Mouse (Mus musculus) CH12F3 (cell line): ENCODE measurements around the gene Etv6.

Source experiments
- in situ Hi-C: fragments of 300-500 bp; cut with MboI; formaldehyde crosslinking; loops from 2 replicates; pipeline ENCODE4 v1.14.3; 2020; ENCODE audit warnings: low sequenced_read_pairs

Etv6 gene

DNA sequence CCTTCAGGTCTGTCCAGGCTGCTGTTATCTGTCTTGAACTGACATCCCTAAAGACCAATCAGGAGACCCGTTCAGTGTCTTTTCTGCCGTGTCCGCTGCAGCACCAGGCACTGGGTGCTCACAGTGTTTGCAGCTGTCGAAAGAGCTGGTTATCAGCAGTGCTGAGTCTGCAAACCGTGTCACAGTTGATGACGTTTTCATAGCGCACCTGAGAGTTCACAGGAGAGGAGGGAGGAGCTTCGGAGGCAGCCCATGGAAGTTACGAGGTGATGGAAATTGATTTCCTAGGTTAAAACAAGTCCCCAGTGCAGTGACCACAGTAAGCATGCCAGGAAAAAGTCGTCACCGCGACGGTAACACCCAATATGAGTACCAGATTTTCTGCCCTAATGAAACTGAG lies 125.5 kb downstream of the Etv6 start:
- in situ Hi-C loops, result no loop called here

- in situ Hi-C loops, result no loop called here
Measured at GRCm38 (mm10) chr6:134163346-134163745, 127.8 kb downstream of the Etv6 start.

DNA sequence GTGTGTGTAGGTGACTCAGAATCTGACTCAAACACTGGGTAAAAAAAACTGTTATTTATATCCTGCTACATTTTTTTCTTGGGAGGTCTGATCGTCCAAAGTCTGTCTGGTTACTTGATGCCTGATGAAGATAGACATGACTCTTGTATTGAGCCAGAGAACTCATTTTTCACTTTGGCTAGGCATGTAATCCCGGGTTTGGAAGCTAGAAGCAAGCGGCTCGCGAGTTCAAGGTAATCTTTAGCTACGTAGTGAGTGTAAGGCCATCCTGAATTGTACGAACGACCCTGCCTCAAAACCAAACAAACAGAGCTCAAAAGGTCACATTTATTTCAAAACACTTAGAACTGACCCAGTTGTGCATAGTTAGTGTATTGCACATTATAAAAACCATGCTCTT lies 128.9 kb downstream of the Etv6 start:
- in situ Hi-C loops, result no loop called here

DNA sequence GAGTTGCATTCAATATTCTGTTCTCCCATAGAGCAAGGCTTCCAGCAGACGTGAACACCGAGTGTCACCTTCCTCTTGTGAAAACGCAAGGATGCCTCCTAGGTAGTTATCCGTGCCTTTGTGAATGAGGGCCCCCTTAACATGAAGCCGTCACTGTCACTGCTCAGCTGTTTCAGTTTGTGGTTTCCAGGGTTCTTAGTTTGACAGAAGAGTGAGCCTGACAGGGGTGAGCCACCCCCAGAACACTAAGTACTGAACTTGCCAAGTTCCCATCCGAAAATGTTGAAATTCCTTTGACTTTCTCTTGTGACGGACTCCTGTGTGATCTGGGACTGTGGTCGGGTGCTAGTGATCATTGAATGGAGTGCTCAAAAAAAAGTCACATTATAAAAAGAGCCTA lies 129.5 kb downstream of the Etv6 start:
- in situ Hi-C loops, result no loop called here

GRCm38 (mm10) chr6:134167963-134168362 lies 132.5 kb downstream of the Etv6 start:
- in situ Hi-C loops, result no loop called here

GRCm38 (mm10) chr6:134168799-134169198 lies 133.3 kb downstream of the Etv6 start:
- in situ Hi-C loops, result no loop called here

- in situ Hi-C loops, result no loop called here
Measured at GRCm38 (mm10) chr6:134171235-134171634, 135.7 kb downstream of the Etv6 start.

- in situ Hi-C loops, result no loop called here
Measured at GRCm38 (mm10) chr6:134171906-134172728, 136.6 kb downstream of the Etv6 start.

DNA sequence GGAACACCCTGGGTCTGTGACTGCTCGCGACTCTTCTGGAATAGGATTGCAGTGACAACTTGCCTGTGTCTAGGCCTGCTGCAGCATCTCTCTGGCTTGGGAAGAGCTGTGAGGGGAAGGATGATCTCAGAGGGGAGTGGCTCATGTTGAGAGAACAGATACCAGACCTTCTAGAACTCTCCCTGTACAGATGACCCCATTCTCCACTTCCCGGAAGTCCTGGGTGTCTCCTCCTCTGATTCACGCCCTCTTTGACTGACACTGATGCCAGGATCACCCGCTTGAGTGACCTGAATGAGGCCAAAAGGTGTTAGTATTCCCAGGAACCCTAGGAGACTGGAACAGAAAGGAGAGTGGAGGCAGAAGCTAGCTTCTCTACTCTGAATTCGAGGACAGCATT lies 137.9 kb downstream of the Etv6 start:
- in situ Hi-C loops, result no loop called here

GRCm38 (mm10) chr6:134175059-134175458 lies 139.6 kb downstream of the Etv6 start:
- in situ Hi-C loops, result no loop called here

DNA sequence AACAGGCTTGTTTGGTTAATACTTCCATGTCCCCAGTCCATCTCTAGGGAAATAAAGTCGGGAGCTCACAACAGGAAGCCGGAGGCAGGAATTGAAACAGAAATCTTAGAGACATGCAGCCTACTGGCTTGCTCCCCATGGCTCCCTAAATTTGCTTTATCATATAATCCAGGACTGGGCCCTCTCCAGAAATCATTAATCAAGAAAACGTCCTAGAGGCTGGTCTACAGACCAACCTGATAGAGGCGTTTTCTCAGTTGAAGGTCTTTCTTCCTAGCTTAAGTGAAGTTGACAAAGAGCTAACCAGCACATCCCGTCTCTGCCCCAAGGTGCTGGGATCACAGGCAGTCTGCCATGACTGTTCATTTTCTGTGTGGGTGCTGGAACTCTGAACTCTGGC lies 141.7 kb downstream of the Etv6 start:
- in situ Hi-C loops, result no loop called here

GRCm38 (mm10) chr6:134182301-134182948 lies 146.9 kb downstream of the Etv6 start:
- in situ Hi-C loops, result no loop called here

DNA sequence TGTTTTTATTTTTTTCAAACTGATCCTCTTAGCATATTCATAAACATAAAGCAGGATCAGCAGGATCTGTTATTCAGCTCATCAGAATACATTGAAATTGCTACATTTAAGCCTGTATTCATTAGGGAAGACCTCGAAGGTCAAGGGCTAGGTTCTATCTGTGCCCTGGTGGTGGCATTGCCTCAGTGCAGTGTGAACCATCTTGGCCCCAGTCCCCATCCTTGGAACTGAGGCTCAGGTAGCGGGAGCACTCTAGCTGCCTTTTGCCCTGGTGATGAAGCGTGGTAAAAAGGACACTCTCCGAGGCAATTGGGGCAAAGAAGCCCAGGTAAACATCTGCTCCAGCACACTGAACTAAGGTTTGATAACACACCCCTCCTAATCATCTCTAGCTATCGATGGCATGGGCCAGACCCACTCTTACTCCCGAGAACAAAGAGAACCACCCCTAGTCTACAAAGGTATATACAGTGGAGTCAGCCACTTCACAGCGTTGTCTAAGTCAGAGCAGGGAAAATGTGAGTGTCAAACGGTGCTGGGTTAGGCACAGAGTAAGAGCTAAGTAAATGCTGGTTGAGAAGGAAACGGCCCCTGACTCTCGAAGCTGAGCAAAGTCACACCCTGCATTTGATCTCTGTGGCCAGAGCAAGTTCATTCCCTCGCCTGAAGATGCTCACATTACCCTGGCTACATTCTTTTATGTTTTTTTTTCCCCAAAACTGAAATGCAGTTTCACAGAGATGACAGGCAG lies 148.3 kb downstream of the Etv6 start:
- in situ Hi-C loops, result no loop called here

DNA sequence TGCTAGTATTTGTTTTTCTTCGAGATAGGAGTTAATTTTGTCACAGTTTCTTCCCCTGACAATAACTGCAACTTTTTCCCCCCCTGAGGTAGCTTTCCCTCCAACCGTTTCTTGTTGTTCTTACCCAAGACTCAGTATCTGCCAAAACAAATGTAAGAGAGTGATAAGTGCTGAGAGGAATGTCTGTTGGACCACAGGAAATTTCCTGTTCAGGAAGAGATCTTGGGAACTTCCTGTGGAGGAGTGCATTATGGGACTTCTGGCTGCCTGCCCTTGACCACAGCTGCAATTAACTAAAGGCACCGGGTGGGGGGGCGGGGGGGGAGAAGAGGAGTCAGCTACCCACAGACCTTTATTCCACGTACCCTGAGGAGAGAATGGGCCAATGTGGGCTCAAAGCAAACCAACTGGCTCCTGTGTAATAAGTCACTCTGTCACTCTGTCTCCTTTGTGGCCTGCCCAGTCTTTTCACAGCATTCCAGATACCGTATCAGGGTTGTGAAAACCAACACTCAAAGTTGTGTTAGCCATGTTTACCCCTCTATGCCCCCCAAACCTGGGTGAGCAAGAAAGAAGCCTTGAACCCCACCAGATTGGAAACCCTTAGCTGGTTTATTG lies 150.9 kb downstream of the Etv6 start:
- in situ Hi-C loops, result no loop called here

DNA sequence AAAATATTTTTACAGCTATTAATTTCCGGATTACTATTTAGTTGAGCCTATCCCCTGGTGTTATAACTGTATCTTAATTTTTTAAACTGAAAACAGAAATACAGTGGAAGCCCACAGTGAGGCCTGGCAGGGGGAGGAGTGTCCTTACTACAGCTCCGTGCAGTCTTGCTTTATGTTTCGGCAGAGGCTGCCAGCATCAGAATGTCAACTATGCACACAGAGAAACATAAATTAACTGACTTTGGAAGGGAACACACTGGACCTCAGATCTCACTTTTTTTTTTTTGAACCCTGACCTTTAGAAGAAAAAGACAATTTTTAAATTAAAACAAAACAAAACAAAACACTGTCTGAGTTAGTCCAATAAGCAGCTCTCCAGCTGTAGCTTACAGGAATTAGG lies 153.2 kb downstream of the Etv6 start:
- in situ Hi-C loops, result no loop called here

DNA sequence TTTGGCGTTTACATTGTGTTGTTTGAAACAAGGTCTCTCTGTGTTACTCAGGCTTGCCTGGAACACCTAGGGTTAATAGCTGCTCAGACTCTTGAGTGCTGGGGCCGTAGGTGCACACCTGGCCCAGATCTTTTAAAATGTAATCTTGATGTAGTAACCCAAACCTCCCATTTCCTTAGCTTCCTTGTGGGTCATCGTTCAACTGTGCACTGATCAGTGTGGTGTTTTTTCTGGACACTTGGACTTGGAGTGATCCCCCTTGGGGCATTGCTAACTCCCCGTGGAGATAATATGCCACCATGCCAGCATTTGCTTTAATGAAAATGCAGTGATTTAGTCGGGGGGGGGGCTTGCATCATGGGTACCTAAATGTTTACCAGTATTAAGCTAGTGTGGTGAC lies 153.7 kb downstream of the Etv6 start:
- in situ Hi-C loops, result no loop called here

DNA sequence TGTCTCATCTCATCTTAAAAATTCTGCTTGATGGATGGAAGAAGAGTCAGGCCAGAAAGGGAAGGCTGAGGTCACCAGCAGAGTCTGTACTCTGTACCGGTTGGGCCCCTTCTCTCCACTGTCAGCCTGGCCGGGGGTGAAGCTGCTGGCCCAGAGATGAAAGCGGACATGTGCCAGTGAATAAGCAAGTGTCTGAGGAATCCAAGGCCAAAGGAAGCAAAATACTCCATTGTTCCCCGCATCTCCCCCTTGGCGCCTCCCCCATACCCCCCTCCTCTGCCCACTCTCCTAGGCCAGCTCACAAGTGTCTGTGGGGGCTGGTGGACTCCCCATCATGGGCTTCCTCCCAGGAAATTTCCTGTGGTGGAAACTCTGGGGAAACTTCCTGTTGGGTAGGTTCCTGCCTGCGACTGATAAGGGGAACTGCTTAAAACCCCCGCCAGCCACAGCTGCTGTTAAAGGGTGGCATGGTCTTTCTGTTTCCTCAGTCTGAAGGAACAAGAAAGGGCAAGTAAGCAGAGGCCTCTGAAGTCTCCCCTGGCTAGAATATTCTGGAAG lies 154.2 kb downstream of the Etv6 start:
- in situ Hi-C loops, result no loop called here

DNA sequence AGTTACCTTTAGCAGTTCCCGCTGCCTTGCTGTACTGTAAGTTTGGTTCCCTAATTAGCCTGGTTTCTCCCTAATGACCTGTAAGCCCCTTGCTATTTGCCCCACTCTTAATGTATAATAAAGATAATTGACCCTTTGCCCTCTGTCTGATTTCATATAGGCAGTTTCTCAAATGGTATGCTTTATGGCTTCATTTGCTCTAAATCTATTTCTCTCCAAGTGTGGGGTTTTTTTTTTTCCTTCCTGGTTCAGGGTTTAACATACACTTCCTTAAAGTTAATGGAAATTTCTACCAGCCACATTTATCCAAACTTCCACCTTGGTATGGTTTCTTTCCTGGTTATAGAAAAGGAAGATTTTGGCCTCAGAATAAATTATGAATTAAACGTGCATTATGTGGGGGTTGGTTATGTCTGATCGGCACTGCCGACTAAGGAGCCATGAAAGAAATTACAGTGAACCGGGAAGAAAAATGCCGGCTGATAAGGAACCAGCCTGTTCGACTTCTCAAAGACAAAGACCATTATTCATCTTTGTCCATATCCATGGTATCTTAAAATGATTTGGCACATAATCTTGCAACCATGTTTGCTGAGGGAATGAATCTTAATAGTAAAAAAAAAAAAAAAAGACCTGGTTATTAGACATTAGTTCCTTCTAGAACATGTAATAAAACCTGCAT lies 155.2 kb downstream of the Etv6 start:
- in situ Hi-C loops, result no loop called here

- in situ Hi-C loops, result no loop called here
Measured at GRCm38 (mm10) chr6:134192710-134193109, 157.2 kb downstream of the Etv6 start.

GRCm38 (mm10) chr6:134199895-134200294 lies 164.4 kb downstream of the Etv6 start:
- in situ Hi-C loops, result no loop called here
